Mouse (Mus musculus) right cerebral cortex, adult 2 months (tissue): ENCODE data around the gene Spata48.

Experiments used
- DNase-seq, 2 experiments: peaks; one replicate each; pipeline ENCODE4 v3.0.0; 2021 to 2022; ENCODE audit warnings: low spot score in 2 of 2

Spata48 gene

DNA sequence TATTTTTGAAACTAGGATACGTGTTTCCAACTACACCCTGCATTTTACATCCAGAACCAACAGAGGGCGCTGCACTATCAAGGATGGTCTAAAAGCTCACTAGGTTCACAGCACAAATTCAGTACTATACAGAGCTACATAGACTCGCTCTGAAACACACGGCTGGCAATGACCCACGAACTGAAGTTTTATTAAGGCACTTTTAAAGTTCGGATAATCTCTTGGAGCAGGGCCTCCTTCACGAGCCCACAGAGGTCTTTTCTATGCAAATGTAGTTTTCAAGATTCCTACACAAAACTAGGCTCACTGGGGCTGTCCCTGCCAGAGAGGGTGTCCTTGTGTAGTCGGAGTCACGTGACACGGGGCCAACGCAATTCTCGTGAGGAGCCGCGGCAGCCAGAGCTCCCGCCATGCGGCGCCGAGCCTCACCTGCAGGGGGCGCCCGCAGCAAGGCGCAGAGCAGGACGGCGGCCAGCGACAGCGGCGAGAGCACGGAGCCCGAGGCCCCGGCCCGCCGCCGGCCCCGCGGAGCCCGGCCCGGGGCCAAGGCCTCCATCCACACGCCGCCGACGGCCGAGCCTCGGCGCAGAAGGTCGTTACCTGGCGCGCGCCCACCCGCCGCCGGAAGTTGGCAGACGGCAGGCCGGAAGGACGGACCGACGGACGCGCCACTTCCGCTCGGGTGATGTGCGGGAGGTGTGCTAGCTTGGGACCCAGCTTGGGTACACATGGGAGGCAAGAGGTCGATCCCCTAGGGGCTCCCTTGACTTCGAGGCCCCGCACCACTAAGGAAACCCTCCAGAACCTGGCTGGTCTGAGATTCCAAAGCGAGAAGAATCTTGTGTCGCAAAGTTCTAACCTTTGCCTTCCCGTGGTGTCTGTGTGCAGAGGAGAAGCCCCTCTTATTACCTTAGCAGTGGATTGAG lies at the start of gene Spata48, which contains the start of gene Zpbp:
Gene Spata48, plus strand, starts transcription at position 460 of the 926 bp plus-strand sequence.
Gene Zpbp, minus strand, starts transcription at position 774 of the 926 bp plus-strand sequence.
- peak; percentile 87 to 93 for DNase-seq

DNA sequence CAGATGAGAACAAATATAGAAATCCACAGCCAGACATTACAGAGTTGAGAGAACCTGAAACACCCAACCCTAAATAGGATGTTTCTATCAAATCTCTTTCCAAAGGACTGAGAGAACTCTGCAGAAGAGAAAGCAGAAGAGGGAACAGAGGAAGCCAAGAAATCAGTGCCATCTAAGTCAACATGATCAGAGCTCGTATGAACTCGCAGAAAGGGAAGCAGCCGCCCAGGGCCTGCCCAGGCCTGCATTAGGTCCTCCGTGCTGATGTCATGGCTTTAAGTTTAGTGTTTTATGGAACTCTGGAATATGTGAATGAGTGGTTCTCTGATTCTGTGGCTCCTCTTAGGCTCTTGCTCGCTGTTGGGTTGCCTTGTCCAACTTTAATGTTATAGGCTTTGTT lies 47.7 kb upstream of the Spata48 start:
- DNase-seq, result no peak

DNA sequence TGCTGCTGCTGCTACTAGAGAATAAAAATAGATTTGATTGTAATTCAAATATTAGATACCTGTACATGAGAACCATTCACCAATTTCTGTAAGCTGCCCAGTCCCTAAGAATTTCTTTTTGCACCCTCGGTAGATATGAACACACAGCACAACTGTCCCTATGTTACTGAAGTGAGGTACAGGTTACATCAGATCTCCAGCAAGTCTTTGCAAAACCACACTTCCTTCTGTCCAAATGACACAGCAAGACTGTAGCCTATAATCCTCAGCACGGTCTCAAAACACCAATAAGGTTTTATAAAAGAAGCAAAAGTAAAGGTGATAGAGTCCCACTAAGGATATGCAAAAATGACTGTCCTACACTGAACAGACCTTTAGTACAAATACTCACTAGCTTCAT lies 44.5 kb upstream of the Spata48 start:
- no peak for DNase-seq

- DNase-seq, result no peak
Measured at GRCm38 (mm10) chr11:11455037-11455436, 6.9 kb upstream of the Spata48 start.

DNA sequence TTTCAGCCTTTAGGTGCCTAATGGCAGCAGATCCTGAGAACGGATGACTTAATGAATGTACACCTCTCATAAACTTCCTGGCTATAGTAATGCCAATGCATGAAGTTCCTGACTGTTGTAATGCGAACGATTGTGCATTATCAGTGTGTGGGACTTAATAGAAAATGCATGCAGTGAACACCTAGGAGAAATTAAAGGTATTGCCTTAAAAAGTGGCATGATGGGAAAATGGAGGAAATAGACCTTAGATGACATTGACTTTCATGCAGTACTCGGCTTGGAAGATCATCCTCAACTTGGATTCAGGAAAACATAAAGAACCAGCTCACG lies 632 bp downstream of the Spata48 start:
- no peak for DNase-seq

DNA sequence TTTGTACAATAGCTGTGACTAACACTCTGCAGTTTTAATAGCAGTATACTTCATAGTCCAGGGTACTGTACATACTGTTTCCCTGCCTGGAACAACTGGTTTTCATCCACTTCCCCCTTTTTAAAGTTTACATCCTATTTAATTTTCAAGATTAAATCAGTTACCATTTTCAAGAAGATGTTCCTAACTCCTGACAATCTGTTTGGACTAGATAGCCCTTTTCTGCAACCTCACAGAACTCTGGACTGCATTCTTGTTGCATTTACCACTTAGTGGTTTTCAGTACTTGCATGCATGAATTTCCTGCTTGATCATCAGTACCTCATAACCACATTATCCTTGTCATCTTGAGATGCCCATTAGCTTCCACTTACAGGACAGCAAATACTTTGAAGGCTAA lies 7.0 kb downstream of the Spata48 start:
- no peak for DNase-seq

DNA sequence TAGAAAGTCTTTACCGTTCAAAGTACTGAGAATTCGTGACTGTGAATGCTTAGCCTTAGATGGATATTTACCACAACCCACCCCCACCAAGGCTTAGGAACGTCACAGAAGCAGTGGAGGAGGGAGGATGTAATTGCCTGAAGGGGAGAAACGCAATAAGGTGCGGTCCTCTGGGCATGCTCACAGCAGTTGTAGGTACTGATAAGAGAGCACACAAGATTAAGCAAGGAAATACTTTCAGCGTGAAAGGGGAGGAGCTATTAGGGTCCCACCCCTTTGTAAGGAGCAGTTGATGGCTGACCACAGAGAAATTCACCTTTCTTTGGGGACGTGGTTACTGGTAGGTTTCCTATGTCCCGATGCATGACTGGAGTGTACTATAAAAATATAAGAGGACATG lies 22.5 kb downstream of the Spata48 start:
- no peak for DNase-seq

GRCm38 (mm10) chr11:11492044-11492443 lies 30.1 kb downstream of the Spata48 start:
- DNase-seq, result no peak

DNA sequence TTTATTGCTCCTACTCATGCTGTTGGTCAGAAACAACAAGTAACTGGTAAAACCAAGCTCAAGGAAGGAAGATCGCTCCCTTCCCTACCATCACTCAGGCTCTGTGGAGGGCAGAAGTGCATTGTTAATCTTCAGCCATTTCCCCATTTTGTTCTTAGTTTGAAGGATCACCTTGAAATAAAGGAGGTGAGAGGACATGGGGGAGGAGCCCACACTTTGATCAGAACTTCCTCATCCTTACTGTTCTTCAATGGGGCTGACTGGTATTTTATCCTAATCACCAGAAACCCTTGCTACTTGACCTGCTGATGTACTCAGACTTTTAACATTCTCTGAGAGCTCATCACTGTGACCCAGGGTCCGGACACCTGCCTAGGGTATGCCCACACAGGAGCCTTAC lies 33.8 kb downstream of the Spata48 start:
- DNase-seq, result no peak

GRCm38 (mm10) chr11:11499944-11500343 lies 38.0 kb downstream of the Spata48 start:
- peak; percentile 26 to 38 for DNase-seq

DNA sequence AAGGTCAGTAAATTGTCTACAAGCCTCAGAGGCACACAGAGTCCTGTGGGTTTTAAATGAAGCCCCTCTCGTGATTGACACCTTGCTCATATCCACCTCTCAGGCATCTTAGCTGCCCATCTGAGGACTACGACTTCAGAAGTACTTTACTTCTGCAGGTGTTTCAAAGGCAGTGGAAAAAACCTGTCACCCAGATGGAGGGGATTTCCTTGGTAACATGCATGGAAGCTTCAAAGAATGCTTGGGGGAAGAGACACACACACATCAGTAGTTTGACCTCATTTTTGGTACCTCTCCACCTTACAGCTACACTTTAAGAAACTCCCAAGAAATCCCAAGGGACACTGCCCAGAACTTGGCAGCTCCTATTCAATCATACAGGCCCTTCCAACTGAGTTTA lies 44.3 kb downstream of the Spata48 start:
- no peak for DNase-seq

GRCm38 (mm10) chr11:11509413-11509812 lies 47.5 kb downstream of the Spata48 start:
- DNase-seq, result no peak

DNA sequence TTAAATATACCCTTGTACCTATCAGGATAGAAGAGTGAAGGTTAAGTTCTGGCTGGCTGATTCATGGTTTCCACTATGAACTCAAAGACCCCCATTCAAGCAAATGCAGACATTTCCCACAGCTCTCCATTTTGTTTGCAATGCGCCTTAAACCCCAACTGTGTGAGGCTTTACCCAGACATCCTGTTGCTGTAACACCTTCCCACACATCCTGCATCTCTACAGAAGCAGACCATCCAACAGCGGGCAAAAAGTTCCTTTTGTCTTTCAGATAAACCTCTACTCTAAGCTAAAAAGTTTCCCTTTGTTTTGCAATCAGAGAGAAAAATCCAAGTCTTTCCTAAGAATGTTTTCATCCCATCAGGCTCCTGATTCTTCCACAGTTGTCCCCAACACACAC lies 50.2 kb downstream of the Spata48 start:
- DNase-seq, result no peak

DNA sequence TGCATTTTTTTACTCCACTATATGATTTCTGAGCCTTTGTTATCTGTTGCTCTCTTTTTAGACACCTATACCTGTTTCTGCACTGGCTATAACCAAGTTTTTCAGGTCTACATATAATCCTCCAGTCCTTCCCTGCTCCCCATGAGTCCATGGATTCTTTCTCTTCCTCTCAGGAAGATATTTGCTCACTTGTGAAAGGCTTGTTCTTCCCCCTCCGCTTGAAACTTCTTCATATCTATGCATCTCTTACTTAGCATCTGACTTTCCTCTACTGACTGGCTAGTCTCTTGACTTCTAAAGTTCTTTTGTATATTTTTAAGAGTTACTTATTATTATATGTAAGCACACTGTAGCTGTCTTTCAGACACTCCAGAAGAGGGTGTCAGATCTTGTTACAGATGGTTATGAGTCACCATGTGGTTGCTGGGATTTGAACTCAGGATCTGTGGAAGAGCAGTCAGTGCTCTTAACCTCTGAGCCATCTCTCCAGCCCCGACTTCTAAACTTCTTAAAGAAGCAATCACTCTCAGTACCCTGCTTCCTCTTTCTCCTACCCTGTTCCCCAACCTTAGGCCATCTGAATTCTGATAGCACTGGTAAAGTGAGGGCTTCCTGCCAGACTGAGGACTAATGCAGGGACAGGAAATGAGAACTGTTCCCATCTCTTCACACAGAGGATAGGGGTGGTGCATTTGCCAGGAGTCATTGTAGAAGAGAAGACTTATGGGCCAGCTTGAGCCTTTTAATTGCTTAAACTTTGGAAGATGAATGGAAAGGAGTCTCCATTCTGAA lies 51.3 kb downstream of the Spata48 start:
- no peak for DNase-seq

DNA sequence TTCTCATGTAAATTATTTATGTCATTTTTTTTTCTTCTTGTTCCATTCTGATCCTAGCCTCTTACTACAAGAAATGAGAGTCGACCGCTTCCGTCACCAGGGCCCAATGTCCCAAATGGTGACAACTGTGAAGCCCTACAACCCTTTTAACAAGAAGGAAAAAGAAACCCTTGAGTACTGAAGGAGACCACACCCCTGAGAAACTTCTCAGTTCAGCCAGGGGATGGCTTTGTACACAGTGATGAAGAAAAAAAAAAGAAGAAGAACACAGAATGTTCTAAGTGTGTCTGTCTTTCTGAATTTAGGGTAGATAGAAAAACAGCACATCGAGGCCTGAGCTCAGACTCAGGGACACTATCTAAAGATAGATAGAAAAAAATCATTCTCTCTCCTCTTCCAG lies 53.0 kb downstream of the Spata48 start:
- no peak for DNase-seq

- DNase-seq, result no peak
Measured at GRCm38 (mm10) chr11:11517781-11518435, 56.0 kb downstream of the Spata48 start.

- DNase-seq, result no peak
Measured at GRCm38 (mm10) chr11:11519255-11520243, 57.7 kb downstream of the Spata48 start.

DNA sequence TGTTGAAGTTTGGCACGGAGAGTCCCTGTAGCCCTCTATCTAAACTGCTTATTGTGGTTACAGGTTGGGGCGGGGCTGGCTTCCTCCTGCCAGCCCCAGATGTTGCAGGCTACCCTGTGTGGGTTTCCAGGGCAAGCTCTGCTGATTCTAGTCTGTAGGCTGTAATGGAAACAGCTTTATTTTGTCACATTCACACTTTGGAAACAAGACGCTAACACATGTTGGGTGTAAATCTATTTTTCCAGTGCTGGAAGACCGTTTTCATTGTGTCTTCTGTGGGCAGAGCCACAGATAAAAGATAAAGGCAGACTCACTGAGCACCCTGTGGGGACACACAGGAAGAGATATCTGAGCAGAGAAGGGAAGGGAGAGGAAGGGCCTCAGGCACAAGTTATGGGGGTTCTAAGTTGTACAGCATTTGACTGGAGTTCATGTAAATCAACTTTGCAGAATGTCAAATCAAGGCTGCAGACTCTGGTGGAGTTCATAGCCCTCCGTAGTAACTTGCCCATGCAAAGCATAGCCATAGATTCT lies 60.1 kb downstream of the Spata48 start:
- DNase-seq, result no peak

DNA sequence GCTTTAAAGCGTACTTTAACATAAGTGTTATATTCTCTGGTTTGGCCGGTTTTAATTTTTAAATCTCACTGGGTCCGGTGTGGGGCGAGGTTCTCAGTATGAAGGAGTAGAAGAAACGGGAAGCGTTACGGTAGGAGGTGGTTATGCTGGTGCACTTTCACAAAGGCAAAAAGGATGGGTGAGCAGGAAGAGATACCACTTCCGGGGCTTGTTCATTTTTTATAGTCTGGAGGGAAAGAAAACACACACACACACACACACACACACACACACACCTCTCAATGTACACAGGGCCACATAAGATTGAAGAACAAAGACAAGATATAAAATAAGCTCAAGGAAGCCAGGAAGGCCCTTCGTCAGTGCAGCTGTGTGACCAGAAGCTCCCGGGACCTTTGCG lies 66.9 kb downstream of the Spata48 start:
- DNase-seq, result no peak

DNA sequence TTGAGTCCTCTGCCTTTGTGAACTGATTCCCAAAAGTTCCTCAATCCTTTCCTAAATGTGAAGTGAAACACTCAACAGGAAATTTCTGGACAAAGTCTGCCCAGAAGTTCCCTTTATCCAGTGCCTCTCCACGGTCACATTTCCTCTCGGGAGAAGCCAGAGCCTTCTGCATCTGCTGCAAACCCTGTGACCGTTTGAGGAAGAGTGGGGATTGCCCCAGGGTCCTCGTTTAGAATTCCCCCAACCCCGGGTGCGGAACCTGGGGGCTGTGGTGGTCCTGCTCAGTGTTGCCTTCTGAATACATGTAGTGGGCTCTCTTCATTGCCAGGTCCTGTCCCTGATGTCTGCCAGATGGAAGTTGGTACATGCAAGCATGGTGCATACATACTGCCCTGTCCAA lies 67.3 kb downstream of the Spata48 start:
- no peak for DNase-seq

GRCm38 (mm10) chr11:11530126-11530525 lies 68.2 kb downstream of the Spata48 start:
- DNase-seq, result no peak
